8 mouse cellular contexts compared by ENCODE assay signal in the genomic region with DNA sequence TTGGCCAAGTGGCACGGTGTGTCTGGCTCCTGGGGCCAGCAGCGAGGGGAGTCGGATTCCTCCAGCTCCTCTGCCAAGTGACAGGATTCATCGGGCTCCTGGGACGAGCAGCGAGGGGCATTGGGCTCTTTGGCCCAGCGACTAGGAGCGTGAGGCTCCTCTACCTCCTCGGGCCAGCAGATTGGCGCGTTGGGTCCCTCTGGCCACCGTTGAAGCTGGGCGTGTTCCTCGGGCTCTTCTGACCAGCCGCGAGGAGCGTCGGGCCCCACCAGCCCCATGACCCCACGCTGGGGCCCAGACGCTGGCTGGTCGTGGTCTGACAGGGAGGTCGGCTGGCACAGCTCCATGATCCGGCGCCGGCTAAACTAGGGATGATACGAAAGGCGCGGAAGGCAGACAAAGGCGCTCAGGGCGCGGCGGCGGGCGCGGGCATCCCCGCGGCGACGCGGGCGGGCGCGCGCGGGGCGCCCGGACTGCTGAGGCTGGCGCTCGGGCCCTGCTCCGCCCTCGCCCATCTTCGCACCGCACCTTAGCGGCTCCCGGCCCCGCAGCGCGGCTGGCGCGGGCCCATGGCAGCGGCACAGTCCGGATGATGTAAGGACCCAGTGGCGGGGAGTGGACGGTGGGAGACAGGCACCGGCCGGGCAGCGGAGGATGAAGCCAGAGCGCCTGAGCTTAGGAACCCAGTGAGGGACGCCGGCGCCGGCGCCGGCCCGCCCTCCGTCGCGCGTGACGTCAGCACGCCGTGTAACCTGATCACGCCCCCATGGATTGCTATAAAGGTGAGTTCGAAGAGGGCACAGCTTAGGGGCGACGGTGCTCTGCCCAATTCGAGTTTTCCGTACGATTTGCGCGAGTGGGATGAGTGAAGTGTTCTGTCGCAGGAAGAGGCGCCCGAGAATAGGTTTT. TPM values are rescaled to one million over a fixed set of nuclear protein-coding genes. Genes with fewer than 3 reads are reported as not detected.
A peak's percentile ranks its signal among the peaks of the same experiment; 100 is the strongest.
DNase-seq lines count a peak whose midpoint lies in the region; ATAC-seq and TF ChIP-seq lines count a peak whose summit lies in the region.

TSS of gene Rab11fip3 (minus strand) at position 725 of the 909 bp plus-strand sequence.

- ATAC-seq in lung, embryonic 14.5 days (ENCODE audit: insufficient read depth): peak; percentile 93

- no peak for TF ChIP-seq CTCF in layer of hippocampus, adult 2 months (conservative IDR thresholded peaks at IDR 0.05)
- TF ChIP-seq CTCF in lung, embryonic 14.5 days (IDR thresholded peaks at IDR 0.05; ENCODE audit: low read depth): no peak
- no peak for TF ChIP-seq CTCF in olfactory bulb, adult 2 months (IDR thresholded peaks at IDR 0.05; ENCODE audit: insufficient read depth, low read depth, low read length)

- DNase-seq in Muller cell, postnatal 12 days (ENCODE audit: inconsistent ontology term): peak; percentile 93
- peak; percentile 85 for DNase-seq in cerebellum, adult 8-10 months
- DNase-seq in forelimb bud, embryonic 11.5 days (ENCODE audit: low read depth, low spot score): peak; percentile 93
- DNase-seq in heart, postnatal 4 days: peak; percentile 79
- peak; percentile 74 to 85 for DNase-seq in layer of hippocampus, adult 2 months (ENCODE audit: low spot score in 2 of 2)
- peak; percentile 95 for DNase-seq in lung, embryonic 14.5 days
- DNase-seq in thymus, adult 18-20 months: peak; percentile 57 to 64

- peak within 1 kb of the TSS; percentile 99 for H3K4me2 ChIP-seq in lung, embryonic 14.5 days

- peak; percentile 85 for TF ChIP-seq POLR2A in olfactory bulb, adult 2 months (IDR thresholded peaks at IDR 0.05; ENCODE audit: insufficient read depth, low read depth, low read length)

- peak within 1 kb of the TSS; percentile 79 for H3K9ac ChIP-seq in lung, embryonic 14.5 days

- H3K27me3 ChIP-seq in lung, embryonic 14.5 days (ENCODE audit: insufficient read depth, low read length): no peaks in the 10 kb centered on the region

- WGBS in lung, embryonic 14.5 days: under 1% methylated on average over 92 of the region's 94 CpGs
- under 1% methylated on average over 94 of the region's 94 CpGs for WGBS in olfactory bulb, adult 2 months

- peaks cover 9% of the 10 kb centered on the region; the same call in 1 of the 2 replicates for H3K36me3 ChIP-seq in lung, embryonic 14.5 days (ENCODE audit: insufficient read depth)

- no peaks in the 10 kb centered on the region for H3K9me3 ChIP-seq in lung, embryonic 14.5 days (ENCODE audit: low read depth, low read length)

- peaks cover 14% of the 10 kb centered on the region; the same call in 1 of the 2 replicates for H3K4me1 ChIP-seq in lung, embryonic 14.5 days (ENCODE audit: insufficient read depth)
- peaks cover 27% of the 10 kb centered on the region for H3K4me1 ChIP-seq in olfactory bulb, adult 2 months (ENCODE audit: control insufficient read depth, insufficient read depth, low read length)

- H3K27ac ChIP-seq in layer of hippocampus, adult 2 months: peak within 1 kb of the TSS; percentile 93
- 0 out of 2 replicates have a peak within 1 kb of the TSS, but pooled peaks have one; percentile 46 for H3K27ac ChIP-seq in lung, embryonic 14.5 days (ENCODE audit: low read depth)
- H3K27ac ChIP-seq in olfactory bulb, adult 2 months (ENCODE audit: insufficient read depth, low read depth, low read length): peak within 1 kb of the TSS; percentile 81

- H3K4me3 ChIP-seq in layer of hippocampus, adult 2 months: peak within 1 kb of the TSS; percentile 83
- peak within 1 kb of the TSS; percentile 81 for H3K4me3 ChIP-seq in lung, embryonic 14.5 days (ENCODE audit: low read depth, low read length)
- peak within 1 kb of the TSS; percentile 76 for H3K4me3 ChIP-seq in olfactory bulb, adult 2 months (ENCODE audit: insufficient read depth, low read depth, low read length)

RNA-seq across cellular contexts. Expression of gene Rab11fip3, which starts in this region (rescaled TPM):
- 10 to 100 TPM; 21.0 to 22.9 TPM for total RNA-seq in heart, postnatal 4 days (2021)
- total RNA-seq in layer of hippocampus, adult 2 months (2021): 100 to 1,000 TPM; 108 to 115 TPM
- polyA plus RNA-seq in lung, embryonic 14.5 days (2014; fragmentation: Nextera tagmentation; extraction: Ambion mirVana): 15.2 and 15.3 TPM in 2 replicates
- polyA plus RNA-seq in olfactory bulb, adult 2 months (2012; ENCODE audit: insufficient read depth, insufficient read length, low replicate concordance, missing spikeins): not detected in 2 replicates

Comparison
In these comparisons a context has a peak if more than half of its experiments do, and no peak if none do; other contexts are left out.
1. Peak in every context shown above with its lines: DNase-seq, ATAC-seq, H3K4me3 ChIP-seq and H3K27ac ChIP-seq.
2. RNA of gene Rab11fip3 (total RNA-seq): 108 to 115 TPM in layer of hippocampus, adult 2 months; 21.0 to 22.9 TPM in heart, postnatal 4 days; every median in the first group is over 4 times any median in the second.